Mouse (Mus musculus) neural tube, embryonic 14.5 days (tissue): Measurements from ENCODE around the gene Myo1h. TPM values are rescaled to one million over a fixed set of nuclear protein-coding genes. Genes with fewer than 3 reads are reported as not detected.

Experiments used
- ATAC-seq: fragments of 200-750 bp; cut with Nextera tagmentation; 2 replicates; pipeline ENCODE4 v1.8.0; 2017; ENCODE audit warnings: low read depth, mild to moderate bottlenecking, moderate TSS enrichment, moderate library complexity
- H3K27ac ChIP-seq: fragments of 300-500 bp; sonication (generic); 2 replicates; pipeline ENCODE4 v1.5.1; 2014; ENCODE audit warnings: low read depth, mild to moderate bottlenecking, control low read depth, low read length, moderate library complexity, mixed read lengths
- H3K27me3 ChIP-seq: fragments of 300-500 bp; sonication (generic); 2 replicates; pipeline ENCODE4 v1.6.1; 2014; ENCODE audit warnings: low read length; ENCODE audit not compliant: control insufficient read depth, insufficient read depth
- H3K36me3 ChIP-seq: fragments of 300-500 bp; sonication (generic); 2 replicates; pipeline ENCODE4 v1.6.1; 2014; ENCODE audit warnings: low read length, mixed read lengths; ENCODE audit not compliant: control insufficient read depth, insufficient read depth
- H3K4me1 ChIP-seq: fragments of 300-500 bp; sonication (generic); 2 replicates; pipeline ENCODE4 v1.6.1; 2014; ENCODE audit warnings: low read length; ENCODE audit not compliant: control insufficient read depth, insufficient read depth
- H3K4me2 ChIP-seq: fragments of 300-500 bp; sonication (generic); 2 replicates; pipeline ENCODE4 v1.6.1; 2014; ENCODE audit warnings: mild to moderate bottlenecking, low read depth, low read length, control low read depth
- H3K4me3 ChIP-seq: fragments of 300-500 bp; sonication (generic); 2 replicates; pipeline ENCODE4 v1.5.1; 2014; ENCODE audit warnings: low read depth, low read length, control low read depth, mixed read lengths
- H3K9ac ChIP-seq: fragments of 300-500 bp; sonication (generic); replicated peaks from 2 replicates; pipeline ENCODE4 v1.6.1; 2014; ENCODE audit warnings: low read depth, mild to moderate bottlenecking, control low read depth, low read length, mixed read lengths
- H3K9me3 ChIP-seq: fragments of 300-500 bp; sonication (generic); 2 replicates; pipeline ENCODE4 v1.6.1; 2016; ENCODE audit warnings: low read length; ENCODE audit not compliant: control insufficient read depth
- whole genome bisulfite sequencing: fragments of 180-500 bp; shearing (Covaris S2); extraction: QIAGEN DNeasy Blood & Tissue Kit; methylation state at CpG from one replicate; pipeline ENCODE4 v1.1.7; 2014; 5-methylcytosine and 5-hydroxymethylcytosine counted together
- polyA plus RNA-seq: library from polyadenylated mRNA; unstranded; fragments of >200 nt; fragmentation: Nextera tagmentation; extraction: Ambion mirVana; gene quantifications from 2 replicates; pipeline ENCODE4 v1.2.1, GENCODE M21; 2014

The Myo1h gene
- polyA plus RNA-seq, 1 experiment from 2014 or later = 0.75 TPM

DNA sequence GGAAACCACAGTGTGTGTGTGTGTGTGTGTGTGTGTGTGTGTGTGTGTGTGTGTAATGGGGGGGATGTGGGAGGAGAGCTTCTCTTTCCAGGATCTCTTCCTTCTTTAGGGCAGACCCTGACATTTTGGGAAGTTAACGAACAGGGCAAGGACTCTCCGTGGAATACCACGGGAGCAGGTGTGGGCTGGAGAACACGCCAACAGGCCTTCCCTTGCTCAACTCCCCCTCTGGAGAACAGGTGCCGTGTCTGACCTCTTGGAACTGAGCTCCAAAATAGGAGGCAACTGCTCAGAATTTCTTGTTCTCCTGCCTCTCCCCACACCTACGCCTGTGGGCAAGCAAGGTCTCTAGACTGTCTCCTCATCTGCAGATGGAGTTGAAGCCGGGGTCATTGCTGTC lies 19.5 kb upstream of the Myo1h start:
- Histone ChIP-seq H3K4me2 (no peak overlapping the region), H3K4me3 (no peak overlapping the region), H3K4me1 (peaks cover 12% of the 10 kb centered on the region; the same call in 1 of the 2 replicates), H3K36me3 (no peaks in the 10 kb centered on the region), H3K9ac (no peak overlapping the region), H3K27ac (no peak overlapping the region), H3K9me3 (no peaks in the 10 kb centered on the region), H3K27me3 (peaks cover 42% of the 10 kb centered on the region)
- no peak for ATAC-seq
- 70% methylated on average over 7 of the region's 7 CpGs for WGBS

DNA sequence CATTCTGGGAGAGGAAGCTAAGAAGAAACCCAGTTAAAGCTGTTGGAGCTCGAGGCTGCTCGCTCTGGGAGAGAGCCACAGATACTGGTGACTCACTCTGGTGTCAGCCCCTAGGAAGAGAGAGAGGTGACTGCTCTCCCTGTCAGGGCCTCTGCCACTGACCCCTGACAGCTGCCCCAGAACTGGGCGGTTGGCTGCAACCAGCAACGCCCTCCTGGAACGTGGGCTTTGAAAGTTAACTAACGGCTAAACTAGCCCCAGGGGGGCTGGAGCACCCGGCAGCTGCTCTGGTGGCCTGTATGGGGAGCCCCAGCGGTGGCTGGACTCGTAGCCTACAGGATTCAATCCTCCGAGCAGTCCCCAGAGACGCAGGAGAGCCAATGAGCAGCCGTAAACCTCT lies 19.0 kb upstream of the Myo1h start:
- ATAC-seq = no peak
- peaks cover 46% of the 10 kb centered on the region for H3K27me3 ChIP-seq
- 15% methylated on average over 12 of the region's 12 CpGs for WGBS

GRCm38 (mm10) chr5:114273693-114274402 lies 15.1 kb upstream of the Myo1h start, which contains the start of gene Foxn4:
TSS of gene Foxn4 (minus strand) at chr5:114273807.
- Histone ChIP-seq H3K4me2 (peak within 1 kb of the TSS; percentile 44), H3K27me3 (peaks cover 63% of the 10 kb centered on the region), H3K9ac (no peak within 1 kb of the TSS), H3K4me1 (peaks cover 12% of the 10 kb centered on the region), H3K9me3 (no peaks in the 10 kb centered on the region), H3K27ac (no peak within 1 kb of the TSS), H3K4me3 (peak within 1 kb of the TSS; percentile 24), H3K36me3 (no peaks in the 10 kb centered on the region)
- under 1% methylated on average over 55 of the region's 56 CpGs for WGBS
- ATAC-seq = no peak

More for the DNA sequence above, 19.0 kb upstream of the Myo1h start:
- Histone ChIP-seq H3K4me1 (peaks cover 12% of the 10 kb centered on the region; the same call in 1 of the 2 replicates), H3K27ac (no peak overlapping the region), H3K9me3 (no peaks in the 10 kb centered on the region), H3K36me3 (no peaks in the 10 kb centered on the region), H3K9ac (no peak overlapping the region), H3K4me3 (no peak overlapping the region), H3K4me2 (no peak overlapping the region)

DNA sequence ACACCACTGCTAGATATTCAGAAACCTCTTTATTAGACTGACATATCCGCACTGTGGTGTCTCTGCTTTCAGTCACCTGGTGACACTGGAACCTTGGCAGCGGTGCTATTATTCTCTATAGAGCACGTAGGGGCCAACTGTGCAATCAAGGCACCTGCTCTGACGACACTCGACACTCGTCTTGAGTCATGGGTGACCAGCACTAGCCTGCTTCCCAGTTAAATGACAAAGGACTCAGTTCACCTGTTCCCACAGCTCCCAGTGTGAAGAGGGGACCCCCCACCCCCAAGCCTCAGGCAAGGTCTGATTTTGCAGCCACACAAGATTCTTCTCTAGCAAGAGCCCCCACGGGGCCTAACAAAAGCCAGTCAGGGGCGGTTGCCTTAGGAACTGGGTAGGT lies 13.6 kb upstream of the Myo1h start:
- H3K27ac ChIP-seq = no peak overlapping the region
- H3K4me2 ChIP-seq = no peak overlapping the region
- peaks cover 60% of the 10 kb centered on the region for H3K27me3 ChIP-seq
- H3K4me1 ChIP-seq = peaks cover 12% of the 10 kb centered on the region
- H3K4me3 ChIP-seq = no peak overlapping the region
- no peaks in the 10 kb centered on the region for H3K36me3 ChIP-seq
- no peak overlapping the region for H3K9ac ChIP-seq
- no peaks in the 10 kb centered on the region for H3K9me3 ChIP-seq
- WGBS = 5% methylated on average over 8 of the region's 8 CpGs
- no peak for ATAC-seq

DNA sequence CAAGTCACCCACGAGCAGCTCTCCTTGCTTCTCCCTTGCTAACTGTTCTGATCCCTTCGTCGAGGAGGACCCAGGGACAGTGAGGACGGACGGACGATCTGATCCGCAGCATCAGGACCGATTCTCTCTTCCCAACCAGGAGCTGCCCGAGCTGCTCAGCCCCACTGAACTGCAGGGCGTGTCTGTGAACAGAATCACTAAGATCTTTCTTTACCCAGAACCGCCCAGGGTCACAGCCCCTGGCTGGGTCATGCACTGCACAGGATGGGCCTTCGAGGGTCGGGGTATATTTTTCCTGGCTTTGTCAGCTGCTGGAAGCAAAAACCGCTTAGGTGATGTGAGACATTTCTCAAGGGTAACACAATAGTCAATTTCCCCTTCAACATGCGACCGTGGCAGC lies 13.0 kb upstream of the Myo1h start:
- 18% methylated on average over 16 of the region's 16 CpGs for whole genome bisulfite sequencing
- Histone ChIP-seq H3K4me3 (no peak overlapping the region), H3K36me3 (no peaks in the 10 kb centered on the region), H3K27ac (no peak overlapping the region), H3K27me3 (peaks cover 60% of the 10 kb centered on the region), H3K4me2 (no peak overlapping the region), H3K4me1 (peaks cover 12% of the 10 kb centered on the region), H3K9me3 (no peaks in the 10 kb centered on the region), H3K9ac (no peak overlapping the region)
- ATAC-seq = no peak

- no peak; the same call in 1 of the 2 replicates for ATAC-seq
- no peak overlapping the region for H3K4me3 ChIP-seq
- H3K9me3 ChIP-seq = no peaks in the 10 kb centered on the region
- 12% methylated on average over 12 of the region's 12 CpGs for WGBS
- peak overlapping the region; percentile 31; the same call in 1 of the 2 replicates for H3K4me2 ChIP-seq
- peak overlapping the region; percentile 22; the same call in 1 of the 2 replicates for H3K27ac ChIP-seq
- H3K9ac ChIP-seq = no peak overlapping the region; the same call in 1 of the 2 replicates
- H3K36me3 ChIP-seq = no peaks in the 10 kb centered on the region
- H3K27me3 ChIP-seq = peaks cover 26% of the 10 kb centered on the region
- no peaks in the 10 kb centered on the region; the same call in 1 of the 2 replicates for H3K4me1 ChIP-seq
Observed at GRCm38 (mm10) chr5:114279382-114280143, 9.4 kb upstream of the Myo1h start.

- no peak for ATAC-seq
- 30% methylated on average over 6 of the region's 6 CpGs for WGBS
Observed at GRCm38 (mm10) chr5:114282346-114282745, 6.6 kb upstream of the Myo1h start.

GRCm38 (mm10) chr5:114284604-114285397 lies 4.2 kb upstream of the Myo1h start:
- 72% methylated on average over 13 of the region's 13 CpGs for WGBS
- Histone ChIP-seq H3K9me3 (no peaks in the 10 kb centered on the region), H3K4me3 (no peak overlapping the region), H3K27ac (no peak overlapping the region), H3K4me1 (no peaks in the 10 kb centered on the region), H3K9ac (no peak overlapping the region), H3K36me3 (no peaks in the 10 kb centered on the region), H3K27me3 (peaks cover 4% of the 10 kb centered on the region; the same call in 1 of the 2 replicates), H3K4me2 (no peak overlapping the region)
- no peak for ATAC-seq

More at GRCm38 (mm10) chr5:114282346-114282745, 6.6 kb upstream of the Myo1h start:
- Histone ChIP-seq H3K4me3 (no peak overlapping the region), H3K27me3 (peaks cover 7% of the 10 kb centered on the region), H3K4me1 (no peaks in the 10 kb centered on the region; the same call in 1 of the 2 replicates), H3K36me3 (no peaks in the 10 kb centered on the region), H3K9ac (no peak overlapping the region), H3K9me3 (no peaks in the 10 kb centered on the region), H3K27ac (no peak overlapping the region), H3K4me2 (no peak overlapping the region)
